Mouse (Mus musculus) right cerebral cortex, postnatal 10 days (tissue): ENCODE measurements around the gene Ralgds.

ENCODE experiments used
- DNase-seq, 2 experiments: peaks; one replicate each; pipeline ENCODE4 v3.0.0; 2021; ENCODE audit warnings: low spot score in 2 of 2

The Ralgds gene

GRCm38 (mm10) chr2:28512798-28513401 lies at the start of gene Ralgds:
Gene Ralgds (plus strand): TSS chr2:28513125.
- peak; percentile 70 to 75 for DNase-seq

- peak in 1 of 2 experiments; percentile 75 for DNase-seq
These were observed 49.0 kb upstream of the Ralgds start for GRCm38 (mm10) chr2:28463919-28464318.

GRCm38 (mm10) chr2:28464919-28465318 lies 48.0 kb upstream of the Ralgds start:
- peak in 1 of 2 experiments; percentile 13 for DNase-seq

- peak; percentile 80 to 86 for DNase-seq
These were observed 46.9 kb upstream of the Ralgds start, which contains the start of gene 1700007K13Rik for GRCm38 (mm10) chr2:28465836-28466518. Gene 1700007K13Rik (minus strand): TSS chr2:28466332.

GRCm38 (mm10) chr2:28467860-28468485 lies 45.0 kb upstream of the Ralgds start, which contains the start of gene Mrps2:
Gene Mrps2 (plus strand): TSS chr2:28468066.
- DNase-seq = peak; percentile 92

- DNase-seq = peak; percentile 30 to 34
These were observed 44.3 kb upstream of the Ralgds start for GRCm38 (mm10) chr2:28468486-28469225.

GRCm38 (mm10) chr2:28469461-28469860 lies 43.5 kb upstream of the Ralgds start:
- DNase-seq = peak; percentile 18 to 20

GRCm38 (mm10) chr2:28470591-28470990 lies 42.3 kb upstream of the Ralgds start:
- DNase-seq = peak; percentile 4 to 16

- DNase-seq = peak; percentile 23 to 25
These were observed 40.9 kb upstream of the Ralgds start for GRCm38 (mm10) chr2:28472011-28472410.

- peak; percentile 2 to 3 for DNase-seq
These were observed 34.9 kb upstream of the Ralgds start for GRCm38 (mm10) chr2:28477993-28478392.

GRCm38 (mm10) chr2:28479208-28480204 lies 33.4 kb upstream of the Ralgds start:
- DNase-seq = peak; percentile 33 to 44

- peak in 1 of 2 experiments; percentile 4 for DNase-seq
These were observed 29.1 kb upstream of the Ralgds start for GRCm38 (mm10) chr2:28483861-28484260.

GRCm38 (mm10) chr2:28494521-28494920 lies 18.4 kb upstream of the Ralgds start:
- peak; percentile 18 to 21 for DNase-seq

- DNase-seq = peak; percentile 40 to 57
These were observed 17.6 kb upstream of the Ralgds start for GRCm38 (mm10) chr2:28495207-28495756.

- DNase-seq = peak; percentile 6 to 11
These were observed 16.9 kb upstream of the Ralgds start for GRCm38 (mm10) chr2:28495801-28496595.

GRCm38 (mm10) chr2:28496671-28497070 lies 16.3 kb upstream of the Ralgds start, which contains the start of gene Gbgt1:
Gene Gbgt1 (plus strand): TSS chr2:28496891.
- DNase-seq = peak; percentile 16 to 20

- peak; percentile 4 to 14 for DNase-seq
These were observed 15.4 kb upstream of the Ralgds start for GRCm38 (mm10) chr2:28497561-28497960.

- DNase-seq = peak; percentile 15 to 19
These were observed 14.5 kb upstream of the Ralgds start for GRCm38 (mm10) chr2:28498431-28498830.

GRCm38 (mm10) chr2:28502987-28503386 lies 9.9 kb upstream of the Ralgds start:
- DNase-seq = peak in 1 of 2 experiments; percentile 16
